Mouse (Mus musculus) embryonic facial prominence, embryonic 10.5 days (tissue): ENCODE results near the gene Sun1. TPM values are rescaled to one million over a fixed set of nuclear protein-coding genes. Genes with fewer than 3 reads are reported as not detected.

Source experiments
- DNase-seq: peaks from one replicate; pipeline ENCODE4 v3.0.0-alpha.2; 2017; ENCODE audit warnings: low spot score
- H3K27ac ChIP-seq: fragments of 300-500 bp; sonication (generic); replicated peaks from 2 replicates; pipeline ENCODE4 v1.5.1; 2016; ENCODE audit warnings: mild to moderate bottlenecking
- H3K27me3 ChIP-seq: fragments of 300-500 bp; sonication (generic); replicated peaks from 2 replicates; pipeline ENCODE4 v1.6.1; 2016; ENCODE audit warnings: low read depth, mild to moderate bottlenecking; ENCODE audit not compliant: poor library complexity, severe bottlenecking
- H3K36me3 ChIP-seq: fragments of 300-500 bp; sonication (generic); replicated peaks from 2 replicates; pipeline ENCODE4 v1.6.1; 2016; ENCODE audit warnings: mild to moderate bottlenecking, moderate library complexity
- H3K4me1 ChIP-seq: fragments of 300-500 bp; sonication (generic); 2 replicates; pipeline ENCODE4 v1.6.1; 2016
- H3K4me3 ChIP-seq: fragments of 300-500 bp; sonication (generic); 2 replicates; pipeline ENCODE4 v1.5.1; 2016; ENCODE audit warnings: mild to moderate bottlenecking, moderate library complexity
- H3K9me3 ChIP-seq: fragments of 300-500 bp; sonication (generic); 2 replicates; pipeline ENCODE4 v1.6.1; 2016; ENCODE audit warnings: mild to moderate bottlenecking
- WGBS: fragments of 180-500 bp; shearing (Covaris S2); methylation state at CpG from one replicate; pipeline ENCODE4 v1.1.7; 2016; 5-methylcytosine and 5-hydroxymethylcytosine counted together
- polyA plus RNA-seq: library from polyadenylated mRNA; unstranded; fragments of >200 nt; fragmentation: Nextera tagmentation; extraction: Ambion mirVana; gene quantifications from 2 replicates; pipeline ENCODE4 v1.2.1, GENCODE M21; 2016

Gene Sun1
- 50.5 and 50.6 TPM in 2 replicates for polyA plus RNA-seq

- peak; percentile 99 for DNase-seq
- Histone ChIP-seq H3K9me3 (no peaks in the 10 kb centered on the region), H3K27me3 (no peaks in the 10 kb centered on the region), H3K27ac (peak within 1 kb of the TSS; percentile 91), H3K36me3 (0 out of 2 replicates have a peak, but pooled peaks cover 5% of the 10 kb centered on the region), H3K4me1 (peaks cover 32% of the 10 kb centered on the region), H3K4me3 (peak within 1 kb of the TSS; percentile 97)
- 1% methylated on average over 64 of the region's 64 CpGs for WGBS
These were observed at the start of gene Sun1 for GRCm38 (mm10) chr5:139199995-139200769. Sun1 (plus strand) TSS chr5:139200637.

GRCm38 (mm10) chr5:139160899-139161298 is 39.5 kb upstream of the Sun1 start:
- H3K36me3 ChIP-seq, result peaks cover 87% of the 10 kb centered on the region
- 92% methylated on average over 8 of the region's 8 CpGs for WGBS

GRCm38 (mm10) chr5:139161632-139162031 is 38.8 kb upstream of the Sun1 start:
- Histone ChIP-seq H3K4me1 (no peaks in the 10 kb centered on the region), H3K27me3 (no peaks in the 10 kb centered on the region), H3K27ac (no peak overlapping the region), H3K9me3 (no peaks in the 10 kb centered on the region), H3K4me3 (no peak overlapping the region), H3K36me3 (peaks cover 87% of the 10 kb centered on the region)
- 87% methylated on average over 10 of the region's 10 CpGs for WGBS
- no peak for DNase-seq

More at GRCm38 (mm10) chr5:139160899-139161298, 39.5 kb upstream of the Sun1 start:
- Histone ChIP-seq H3K4me3 (no peak overlapping the region), H3K27ac (no peak overlapping the region), H3K9me3 (no peaks in the 10 kb centered on the region), H3K27me3 (no peaks in the 10 kb centered on the region), H3K4me1 (no peaks in the 10 kb centered on the region)
- no peak for DNase-seq

DNA sequence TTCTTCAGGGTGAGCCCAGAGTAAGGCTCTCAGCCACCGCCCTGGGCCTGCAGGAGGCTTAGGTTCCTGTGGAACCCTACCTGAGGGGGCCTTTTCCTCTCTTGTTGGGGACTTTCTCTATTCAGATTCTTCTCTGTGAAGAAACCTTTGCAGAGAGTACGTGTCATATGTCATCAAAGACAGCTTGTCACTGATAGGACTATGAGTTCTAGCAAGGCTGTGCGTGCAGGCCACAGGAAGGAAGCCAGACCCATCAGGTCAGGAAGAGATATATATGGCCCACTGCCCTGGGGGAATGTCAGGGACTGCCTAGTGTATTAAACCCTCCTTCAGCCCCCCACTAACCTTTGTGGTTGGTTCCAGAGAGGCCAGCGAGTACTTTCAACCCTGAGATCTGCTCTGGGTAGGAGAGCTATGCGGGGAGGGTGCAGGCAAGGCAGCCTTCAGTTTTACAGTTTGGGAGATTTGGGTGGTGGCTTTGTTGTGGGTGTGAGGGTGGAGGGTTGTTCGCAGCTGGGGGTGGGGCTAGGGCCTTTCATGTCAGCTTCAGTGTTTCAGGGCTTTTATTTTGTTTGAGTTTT is 33.6 kb upstream of the Sun1 start:
- no peak for DNase-seq
- Histone ChIP-seq H3K4me1 (no peaks in the 10 kb centered on the region), H3K36me3 (peaks cover 98% of the 10 kb centered on the region), H3K27me3 (no peaks in the 10 kb centered on the region), H3K27ac (no peak overlapping the region), H3K9me3 (no peaks in the 10 kb centered on the region), H3K4me3 (no peak overlapping the region)
- WGBS, result 88% methylated on average over 6 of the region's 6 CpGs

DNA sequence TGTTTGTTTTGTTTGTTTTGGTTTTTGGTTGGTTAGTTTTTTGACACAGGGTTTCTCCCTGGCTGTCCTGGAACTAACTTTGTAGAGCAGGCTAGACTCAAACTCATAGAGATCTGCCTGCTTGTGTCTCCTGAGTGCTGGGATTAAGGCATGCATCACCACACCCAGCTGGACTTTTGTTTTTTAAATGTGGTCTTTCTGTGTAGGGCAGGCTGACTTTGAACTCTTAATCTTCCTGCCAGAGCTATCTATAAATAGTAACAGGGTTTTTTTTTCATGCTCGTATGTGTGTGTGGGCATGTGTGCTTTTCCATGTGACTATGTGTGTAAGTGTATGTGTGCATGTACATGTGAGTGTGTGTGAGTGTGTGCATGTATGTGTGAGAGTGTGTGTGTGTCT is 32.9 kb upstream of the Sun1 start:
- Histone ChIP-seq H3K36me3 (peaks cover 98% of the 10 kb centered on the region), H3K4me1 (no peaks in the 10 kb centered on the region), H3K9me3 (no peaks in the 10 kb centered on the region), H3K27ac (no peak overlapping the region), H3K27me3 (no peaks in the 10 kb centered on the region), H3K4me3 (no peak overlapping the region)
- WGBS, result 91% methylated on average over 1 of the region's 1 CpGs
- no peak for DNase-seq

DNA sequence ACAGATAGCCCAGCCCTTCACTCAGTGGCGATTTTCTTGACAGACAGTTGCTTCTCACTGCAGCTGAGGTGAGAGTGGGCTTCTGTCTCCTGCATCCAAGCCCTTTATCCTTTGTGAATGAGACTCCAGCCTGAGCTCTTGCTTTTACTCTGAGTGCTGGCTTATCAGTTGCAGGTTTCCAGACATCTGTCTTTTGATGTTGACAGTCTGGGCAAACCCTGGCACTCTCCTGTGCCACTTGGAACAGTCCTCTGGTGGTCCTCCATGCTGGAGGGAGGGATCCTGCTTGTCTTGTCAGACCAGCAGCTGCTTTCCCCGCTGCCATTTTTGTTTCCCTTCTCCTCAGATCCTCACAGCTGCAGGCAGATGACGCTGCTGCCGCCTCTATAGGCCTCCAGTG is 28.5 kb upstream of the Sun1 start:
- no peak for DNase-seq
- Histone ChIP-seq H3K27ac (no peak overlapping the region), H3K27me3 (no peaks in the 10 kb centered on the region), H3K4me3 (no peak overlapping the region), H3K4me1 (no peaks in the 10 kb centered on the region), H3K9me3 (no peaks in the 10 kb centered on the region), H3K36me3 (peaks cover 96% of the 10 kb centered on the region)
- WGBS, result 91% methylated on average over 4 of the region's 4 CpGs

DNA sequence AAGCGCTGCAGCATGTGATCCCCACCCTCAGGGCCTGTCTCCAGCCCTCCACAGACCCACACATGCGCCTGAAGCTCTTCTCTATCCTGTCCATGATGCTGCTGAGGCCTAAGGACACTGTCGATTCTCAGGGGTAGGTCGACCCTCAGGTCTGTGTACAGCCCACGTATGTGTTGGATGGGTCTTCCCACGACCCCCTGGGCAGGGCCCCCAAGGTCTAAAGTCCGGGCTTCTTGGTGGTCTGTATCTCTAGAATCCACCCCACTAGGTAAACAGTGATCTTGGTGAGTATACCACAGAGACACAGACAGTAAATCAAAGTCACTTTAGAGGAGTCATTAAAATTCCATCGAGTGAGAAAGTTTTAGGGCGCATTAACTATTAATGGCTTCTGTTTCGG is 26.3 kb upstream of the Sun1 start:
- H3K9me3 ChIP-seq, result no peaks in the 10 kb centered on the region
- H3K27ac ChIP-seq, result no peak overlapping the region
- 79% methylated on average over 10 of the region's 10 CpGs for WGBS
- peaks cover 96% of the 10 kb centered on the region for H3K36me3 ChIP-seq
- H3K4me1 ChIP-seq, result no peaks in the 10 kb centered on the region
- no peak overlapping the region for H3K4me3 ChIP-seq
- DNase-seq, result no peak
- H3K27me3 ChIP-seq, result no peaks in the 10 kb centered on the region

DNA sequence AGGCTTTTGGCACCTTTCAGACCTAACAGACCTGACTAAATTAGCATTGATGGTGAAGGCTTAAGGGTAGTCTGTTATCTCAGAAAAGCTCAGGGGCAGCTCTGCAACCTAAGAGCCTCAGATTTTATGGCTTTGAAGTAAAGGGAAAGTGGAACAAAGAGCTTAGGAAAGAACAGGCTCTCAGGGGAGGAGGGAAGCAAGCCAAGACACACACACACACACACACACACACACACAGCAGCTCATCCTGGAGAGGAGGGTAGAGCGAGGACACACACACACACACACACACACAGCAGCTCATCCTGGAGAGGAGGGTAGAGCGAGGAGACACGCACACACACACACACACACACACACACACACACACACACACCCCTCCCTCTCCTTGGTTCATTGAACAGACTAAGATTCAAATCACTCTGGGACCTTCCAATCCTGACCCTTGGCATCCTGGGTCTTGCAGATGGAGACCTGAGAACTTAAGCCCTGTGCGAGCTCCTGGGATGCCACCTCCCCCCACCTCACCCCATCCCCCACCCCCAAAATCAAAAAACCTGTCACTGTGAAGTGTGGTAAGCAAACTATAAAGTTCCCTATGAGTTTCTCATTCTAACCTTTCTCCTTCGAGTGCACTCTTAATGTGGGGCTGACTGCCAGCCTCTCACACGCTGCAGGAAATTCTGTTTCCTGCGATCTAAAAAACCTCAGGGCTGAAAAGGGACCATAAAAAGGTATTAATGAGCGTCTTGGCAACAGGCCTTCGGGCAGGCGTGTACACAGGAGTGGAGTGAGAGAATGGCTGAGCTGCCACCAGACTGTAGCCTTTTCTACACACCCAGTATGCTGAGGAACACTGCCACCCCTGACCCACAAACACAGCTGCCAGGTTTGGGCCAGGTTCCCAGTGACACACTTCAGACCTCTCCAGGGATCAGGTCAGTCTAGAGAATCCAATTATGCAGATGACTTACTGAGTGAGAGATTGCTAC is 25.6 kb upstream of the Sun1 start:
- Histone ChIP-seq H3K36me3 (peaks cover 97% of the 10 kb centered on the region), H3K27ac (no peak overlapping the region), H3K27me3 (no peaks in the 10 kb centered on the region), H3K4me1 (no peaks in the 10 kb centered on the region), H3K4me3 (no peak overlapping the region), H3K9me3 (no peaks in the 10 kb centered on the region)
- no peak for DNase-seq
- 84% methylated on average over 10 of the region's 10 CpGs for WGBS

DNA sequence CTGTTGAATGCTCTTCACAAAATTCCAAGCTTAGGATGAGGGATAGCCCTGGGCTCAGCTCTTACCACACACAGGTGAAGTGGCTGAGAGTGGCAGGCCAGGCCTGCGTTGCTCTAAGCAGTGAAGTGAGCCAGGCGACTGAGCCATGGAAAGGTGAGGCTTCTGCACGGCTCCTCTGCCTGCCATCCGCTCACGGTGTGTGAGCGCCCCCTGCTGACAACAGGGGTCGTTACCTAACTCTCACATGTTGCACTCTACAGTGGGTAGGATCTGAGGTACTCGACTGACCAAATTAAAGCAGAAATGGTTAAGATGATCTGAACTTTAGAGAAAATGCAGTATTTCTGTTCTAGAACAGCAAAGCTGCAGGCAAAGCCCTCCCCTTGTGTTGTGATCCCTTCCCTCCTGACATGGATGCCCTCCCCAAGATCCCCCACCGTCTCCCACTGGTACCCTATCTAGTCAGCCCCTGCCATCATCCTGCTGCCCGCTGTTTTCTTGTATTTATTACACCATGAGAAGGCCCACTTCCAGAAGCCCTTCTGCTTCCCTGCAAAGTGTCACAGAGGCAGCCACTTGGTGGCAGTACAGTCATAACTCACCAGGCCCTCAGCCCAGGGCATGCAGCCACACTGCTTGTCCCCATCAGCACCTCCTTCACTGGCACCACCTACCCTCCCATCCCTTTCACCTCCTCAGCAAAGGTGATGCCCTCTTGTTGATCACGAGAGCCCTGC is 21.4 kb upstream of the Sun1 start:
- peak; percentile 84 for DNase-seq
- H3K27me3 ChIP-seq, result no peaks in the 10 kb centered on the region
- no peak overlapping the region for H3K4me3 ChIP-seq
- no peaks in the 10 kb centered on the region for H3K4me1 ChIP-seq
- 30% methylated on average over 11 of the region's 11 CpGs for WGBS
- no peaks in the 10 kb centered on the region for H3K9me3 ChIP-seq
- peaks cover 100% of the 10 kb centered on the region for H3K36me3 ChIP-seq
- no peak overlapping the region for H3K27ac ChIP-seq

DNA sequence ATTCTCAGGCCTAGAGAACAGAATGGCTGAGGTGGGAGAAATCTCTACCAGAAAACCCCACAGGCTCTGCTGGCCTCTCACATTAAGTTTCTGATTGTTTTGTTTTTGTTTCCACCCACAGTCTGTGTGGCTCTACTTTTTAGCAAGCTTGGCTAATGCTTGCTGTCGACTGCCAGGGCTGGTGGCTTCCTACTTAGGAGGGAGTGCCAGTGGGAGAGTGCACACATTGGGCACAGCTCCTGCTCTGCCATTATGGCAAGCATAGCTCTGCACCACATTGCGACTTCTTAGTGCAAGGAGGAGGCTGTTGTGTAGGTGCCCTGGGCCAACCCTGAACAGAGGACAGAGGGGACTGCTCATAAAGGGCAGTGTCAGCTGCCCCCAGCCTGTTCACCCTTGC is 17.3 kb upstream of the Sun1 start:
- peaks cover 100% of the 10 kb centered on the region for H3K36me3 ChIP-seq
- H3K27ac ChIP-seq, result no peak overlapping the region
- H3K9me3 ChIP-seq, result no peaks in the 10 kb centered on the region
- H3K4me1 ChIP-seq, result no peaks in the 10 kb centered on the region
- DNase-seq, result no peak
- 87% methylated on average over 2 of the region's 2 CpGs for WGBS
- H3K4me3 ChIP-seq, result no peak overlapping the region
- H3K27me3 ChIP-seq, result no peaks in the 10 kb centered on the region

DNA sequence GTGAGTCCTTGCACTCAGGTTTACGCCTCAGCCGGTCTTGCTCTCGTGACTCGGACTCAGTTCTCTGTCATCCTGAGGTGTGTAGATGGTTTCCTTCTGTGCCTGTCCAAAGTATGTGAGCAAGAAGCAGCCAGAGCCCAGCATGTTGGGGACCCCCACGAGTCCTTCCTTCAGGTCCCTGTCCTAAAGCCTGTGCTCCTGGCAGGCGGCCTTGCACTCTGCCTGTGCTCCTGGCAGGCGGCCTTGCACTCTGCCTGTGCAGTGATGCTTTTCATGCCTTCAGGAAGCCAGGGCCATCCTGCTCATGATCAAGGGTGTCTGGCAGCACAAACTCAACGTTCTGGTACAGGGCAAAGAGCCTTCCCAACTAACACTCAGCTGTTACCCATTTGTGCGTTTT is 16.8 kb upstream of the Sun1 start:
- Histone ChIP-seq H3K4me1 (no peaks in the 10 kb centered on the region), H3K36me3 (peaks cover 100% of the 10 kb centered on the region), H3K9me3 (no peaks in the 10 kb centered on the region), H3K27ac (no peak overlapping the region), H3K4me3 (no peak overlapping the region), H3K27me3 (no peaks in the 10 kb centered on the region)
- 91% methylated on average over 9 of the region's 9 CpGs for WGBS
- no peak for DNase-seq

- Histone ChIP-seq H3K36me3 (peaks cover 89% of the 10 kb centered on the region), H3K27me3 (no peaks in the 10 kb centered on the region), H3K9me3 (no peaks in the 10 kb centered on the region), H3K4me1 (no peaks in the 10 kb centered on the region), H3K27ac (no peak overlapping the region), H3K4me3 (no peak overlapping the region)
- no peak for DNase-seq
- 88% methylated on average over 4 of the region's 4 CpGs for WGBS
These were observed 15.5 kb upstream of the Sun1 start for GRCm38 (mm10) chr5:139184897-139185296.
